Mouse (Mus musculus) neural tube, embryonic 14.5 days (tissue): Measurements from ENCODE around the gene Prkg2. TPM values are rescaled to one million over a fixed set of nuclear protein-coding genes. Genes with fewer than 3 reads are reported as not detected.

Experiments
- ATAC-seq: fragments of 200-750 bp; cut with Nextera tagmentation; 2 replicates; pipeline ENCODE4 v1.8.0; 2017; ENCODE audit warnings: low read depth, mild to moderate bottlenecking, moderate TSS enrichment, moderate library complexity
- H3K27ac ChIP-seq: fragments of 300-500 bp; sonication (generic); 2 replicates; pipeline ENCODE4 v1.5.1; 2014; ENCODE audit warnings: low read depth, mild to moderate bottlenecking, control low read depth, low read length, moderate library complexity, mixed read lengths
- H3K27me3 ChIP-seq: fragments of 300-500 bp; sonication (generic); 2 replicates; pipeline ENCODE4 v1.6.1; 2014; ENCODE audit warnings: low read length; ENCODE audit not compliant: control insufficient read depth, insufficient read depth
- H3K36me3 ChIP-seq: fragments of 300-500 bp; sonication (generic); 2 replicates; pipeline ENCODE4 v1.6.1; 2014; ENCODE audit warnings: low read length, mixed read lengths; ENCODE audit not compliant: control insufficient read depth, insufficient read depth
- H3K4me1 ChIP-seq: fragments of 300-500 bp; sonication (generic); 2 replicates; pipeline ENCODE4 v1.6.1; 2014; ENCODE audit warnings: low read length; ENCODE audit not compliant: control insufficient read depth, insufficient read depth
- H3K4me2 ChIP-seq: fragments of 300-500 bp; sonication (generic); 2 replicates; pipeline ENCODE4 v1.6.1; 2014; ENCODE audit warnings: mild to moderate bottlenecking, low read depth, low read length, control low read depth
- H3K4me3 ChIP-seq: fragments of 300-500 bp; sonication (generic); 2 replicates; pipeline ENCODE4 v1.5.1; 2014; ENCODE audit warnings: low read depth, low read length, control low read depth, mixed read lengths
- H3K9ac ChIP-seq: fragments of 300-500 bp; sonication (generic); replicated peaks from 2 replicates; pipeline ENCODE4 v1.6.1; 2014; ENCODE audit warnings: low read depth, mild to moderate bottlenecking, control low read depth, low read length, mixed read lengths
- H3K9me3 ChIP-seq: fragments of 300-500 bp; sonication (generic); 2 replicates; pipeline ENCODE4 v1.6.1; 2016; ENCODE audit warnings: low read length; ENCODE audit not compliant: control insufficient read depth
- WGBS: fragments of 180-500 bp; shearing (Covaris S2); extraction: QIAGEN DNeasy Blood & Tissue Kit; methylation state at CpG from one replicate; pipeline ENCODE4 v1.1.7; 2014; 5-methylcytosine and 5-hydroxymethylcytosine counted together
- polyA plus RNA-seq: library from polyadenylated mRNA; unstranded; fragments of >200 nt; fragmentation: Nextera tagmentation; extraction: Ambion mirVana; gene quantifications from 2 replicates; pipeline ENCODE4 v1.2.1, GENCODE M21; 2014

The Prkg2 gene
- polyA plus RNA-seq, 1 experiment from 2014 or later, result 1.3 TPM

DNA sequence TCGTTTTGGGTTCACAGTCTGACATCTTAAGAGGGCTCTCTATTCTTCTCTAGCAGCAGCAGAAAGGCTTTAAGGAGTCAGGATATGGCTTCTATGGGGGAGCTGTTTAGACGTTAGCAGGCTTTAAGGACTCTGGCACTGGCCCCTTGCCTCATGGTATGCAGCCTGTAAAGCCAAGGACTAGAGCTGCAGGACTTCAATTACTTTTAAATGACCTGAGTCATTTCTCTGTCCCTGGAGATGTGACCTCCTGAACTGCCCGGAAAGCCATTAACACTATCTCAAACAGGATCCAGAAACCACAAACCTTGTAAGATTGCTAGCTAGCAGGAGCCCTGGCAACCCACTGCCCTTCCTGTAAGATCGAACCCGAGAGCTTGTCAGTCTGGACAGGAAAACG is 96.4 kb downstream of the Prkg2 start:
- no peak for ATAC-seq
- H3K27me3 ChIP-seq, result no peaks in the 10 kb centered on the region
- WGBS, result 38% methylated on average over 6 of the region's 6 CpGs
- no peaks in the 10 kb centered on the region for H3K36me3 ChIP-seq
- H3K4me1 ChIP-seq, result no peaks in the 10 kb centered on the region
- H3K27ac ChIP-seq, result no peak overlapping the region
- H3K4me3 ChIP-seq, result no peak overlapping the region
- no peaks in the 10 kb centered on the region for H3K9me3 ChIP-seq
- no peak overlapping the region for H3K9ac ChIP-seq
- no peak overlapping the region for H3K4me2 ChIP-seq

- no peaks in the 10 kb centered on the region for H3K9me3 ChIP-seq
- H3K4me1 ChIP-seq, result no peaks in the 10 kb centered on the region
- H3K9ac ChIP-seq, result no peak overlapping the region
- 71% methylated on average over 6 of the region's 6 CpGs for WGBS
- H3K4me3 ChIP-seq, result no peak overlapping the region
- no peak for ATAC-seq
- H3K36me3 ChIP-seq, result no peaks in the 10 kb centered on the region
- H3K4me2 ChIP-seq, result no peak overlapping the region
- H3K27me3 ChIP-seq, result no peaks in the 10 kb centered on the region
- no peak overlapping the region for H3K27ac ChIP-seq
Measured at GRCm38 (mm10) chr5:98939631-98940208, 97.4 kb downstream of the Prkg2 start.

- H3K27ac ChIP-seq, result no peak overlapping the region
Measured at GRCm38 (mm10) chr5:98939116-98939515, 98.0 kb downstream of the Prkg2 start.

GRCm38 (mm10) chr5:98937879-98938278 is 99.3 kb downstream of the Prkg2 start:
- no peaks in the 10 kb centered on the region for H3K4me1 ChIP-seq
- no peaks in the 10 kb centered on the region for H3K9me3 ChIP-seq
- H3K27me3 ChIP-seq, result no peaks in the 10 kb centered on the region
- H3K36me3 ChIP-seq, result no peaks in the 10 kb centered on the region
- ATAC-seq, result peak; percentile 56; the same call in 1 of the 2 replicates
- no peak overlapping the region for H3K4me3 ChIP-seq
- H3K4me2 ChIP-seq, result no peak overlapping the region
- WGBS, result 29% methylated on average over 4 of the region's 4 CpGs
- H3K9ac ChIP-seq, result no peak overlapping the region
- H3K27ac ChIP-seq, result no peak overlapping the region

More at GRCm38 (mm10) chr5:98939116-98939515, 98.0 kb downstream of the Prkg2 start:
- H3K27me3 ChIP-seq, result no peaks in the 10 kb centered on the region
- H3K4me2 ChIP-seq, result no peak overlapping the region
- H3K4me1 ChIP-seq, result no peaks in the 10 kb centered on the region
- no peaks in the 10 kb centered on the region for H3K36me3 ChIP-seq
- H3K4me3 ChIP-seq, result no peak overlapping the region
- 58% methylated on average over 9 of the region's 9 CpGs for WGBS
- ATAC-seq, result peak; percentile 51; the same call in 1 of the 2 replicates
- H3K9me3 ChIP-seq, result no peaks in the 10 kb centered on the region
- H3K9ac ChIP-seq, result no peak overlapping the region

GRCm38 (mm10) chr5:98936650-98937049 is 100.5 kb downstream of the Prkg2 start:
- WGBS, result 46% methylated on average over 2 of the region's 2 CpGs
- Histone ChIP-seq H3K4me2 (no peak overlapping the region), H3K4me3 (no peak overlapping the region), H3K4me1 (no peaks in the 10 kb centered on the region), H3K27ac (no peak overlapping the region), H3K9ac (no peak overlapping the region), H3K36me3 (no peaks in the 10 kb centered on the region), H3K27me3 (no peaks in the 10 kb centered on the region), H3K9me3 (no peaks in the 10 kb centered on the region)
- ATAC-seq, result no peak

DNA sequence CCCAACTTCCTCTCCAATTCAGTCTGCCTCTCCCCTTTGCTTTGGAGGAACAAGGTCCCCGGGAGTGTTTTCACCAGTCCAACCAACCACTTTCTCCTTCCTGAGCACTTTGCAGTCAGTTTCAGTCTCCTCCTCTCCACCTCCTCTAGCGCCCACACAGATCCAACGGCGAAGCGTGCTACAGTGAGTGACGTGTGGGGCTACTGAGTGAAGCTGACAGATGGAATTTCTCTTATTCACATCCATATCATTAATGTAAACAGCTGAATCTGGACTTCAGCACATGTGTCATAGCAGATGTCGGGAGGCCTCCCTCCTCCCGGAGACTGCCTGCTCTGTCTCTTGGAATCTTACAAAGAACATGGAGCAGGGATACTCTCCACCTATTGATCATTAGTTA is 101.2 kb downstream of the Prkg2 start:
- H3K9me3 ChIP-seq, result no peaks in the 10 kb centered on the region
- H3K4me3 ChIP-seq, result no peak overlapping the region
- no peaks in the 10 kb centered on the region for H3K4me1 ChIP-seq
- 72% methylated on average over 8 of the region's 8 CpGs for WGBS
- no peak overlapping the region for H3K4me2 ChIP-seq
- no peaks in the 10 kb centered on the region for H3K36me3 ChIP-seq
- H3K27me3 ChIP-seq, result no peaks in the 10 kb centered on the region
- no peak overlapping the region for H3K9ac ChIP-seq
- ATAC-seq, result no peak
- H3K27ac ChIP-seq, result no peak overlapping the region

- WGBS, result 94% methylated on average over 3 of the region's 3 CpGs
- Histone ChIP-seq H3K27me3 (no peaks in the 10 kb centered on the region), H3K4me2 (no peak overlapping the region), H3K9ac (no peak overlapping the region), H3K4me1 (no peaks in the 10 kb centered on the region), H3K36me3 (no peaks in the 10 kb centered on the region), H3K27ac (no peak overlapping the region), H3K4me3 (no peak overlapping the region), H3K9me3 (no peaks in the 10 kb centered on the region)
- ATAC-seq, result no peak
Measured at GRCm38 (mm10) chr5:98922921-98923320, 114.2 kb downstream of the Prkg2 start.

DNA sequence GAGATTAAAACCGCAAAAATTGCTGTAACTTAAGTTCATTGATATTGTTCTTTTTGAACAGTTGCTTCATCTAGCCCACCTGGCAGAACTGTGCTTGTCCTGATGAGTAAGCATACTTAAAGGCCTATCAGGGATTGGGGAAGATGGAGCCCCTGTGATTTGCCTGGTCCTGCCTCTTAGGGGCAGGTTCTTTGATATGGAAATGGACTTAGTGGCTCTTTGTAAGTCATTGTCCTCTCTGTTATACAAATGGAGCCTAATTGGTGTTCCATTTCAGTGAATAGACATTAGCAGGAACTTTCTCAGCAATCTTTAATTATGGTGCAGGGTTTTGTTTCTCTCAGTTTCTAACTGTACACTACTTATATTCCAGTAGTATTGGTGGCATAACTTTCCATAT is 115.5 kb downstream of the Prkg2 start:
- WGBS, result 59% methylated on average over 1 of the region's 1 CpGs
- H3K36me3 ChIP-seq, result no peaks in the 10 kb centered on the region
- no peaks in the 10 kb centered on the region for H3K27me3 ChIP-seq
- H3K27ac ChIP-seq, result no peak overlapping the region
- no peak overlapping the region for H3K4me2 ChIP-seq
- H3K4me3 ChIP-seq, result no peak overlapping the region
- ATAC-seq, result no peak
- H3K9me3 ChIP-seq, result no peaks in the 10 kb centered on the region
- H3K4me1 ChIP-seq, result no peaks in the 10 kb centered on the region
- no peak overlapping the region for H3K9ac ChIP-seq

DNA sequence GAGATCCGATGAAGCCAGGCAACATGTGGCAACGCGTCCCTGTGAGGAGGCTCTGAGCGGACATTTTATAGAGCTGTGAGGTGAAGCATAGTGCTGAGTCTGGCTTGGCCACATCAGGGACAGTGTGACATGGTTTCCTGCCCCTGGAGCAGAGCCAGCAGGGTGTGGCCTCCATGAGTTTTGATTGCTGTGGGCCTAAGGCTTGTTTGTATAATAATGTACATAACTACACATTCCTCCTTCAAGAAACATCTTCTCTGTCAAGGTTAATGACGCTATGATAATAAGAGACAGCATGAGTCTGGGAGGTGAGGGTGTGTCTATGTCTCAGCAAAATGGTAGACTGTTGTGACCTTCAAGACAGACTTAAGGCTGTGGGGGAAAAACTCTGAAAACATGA is 118.4 kb downstream of the Prkg2 start:
- 97% methylated on average over 5 of the region's 5 CpGs for WGBS
- H3K27me3 ChIP-seq, result no peaks in the 10 kb centered on the region
- H3K27ac ChIP-seq, result no peak overlapping the region
- H3K4me3 ChIP-seq, result no peak overlapping the region
- H3K4me1 ChIP-seq, result no peaks in the 10 kb centered on the region
- no peaks in the 10 kb centered on the region for H3K9me3 ChIP-seq
- H3K36me3 ChIP-seq, result no peaks in the 10 kb centered on the region
- no peak overlapping the region for H3K9ac ChIP-seq
- H3K4me2 ChIP-seq, result no peak overlapping the region
- no peak for ATAC-seq
